Mouse (Mus musculus): ENCODE data around the gene Etfa. TPM values are rescaled to one million over a fixed set of nuclear protein-coding genes. Genes with fewer than 3 reads are reported as not detected.
A peak's percentile ranks its signal among the peaks of the same experiment; 100 is the strongest.

Gene Etfa
- total RNA-seq, 2 experiments from 2014 or later = 38.7 to 39.4 TPM

- DNase-seq = peak; percentile 69
- intact Hi-C loops (cut with DNase I) = loop anchor here (10.0 kb wide), 1 partner anchor 485 kb away; no protein-coding TSS in a partner anchor
These were observed 82.6 kb downstream of the Etfa start for GRCm38 (mm10) chr9:55429242-55429975.

- intact Hi-C loops (cut with DNase I) = loop anchor here (10.0 kb wide), 1 partner anchor 489 kb away; no protein-coding TSS in a partner anchor
- no peak for DNase-seq
These were observed 86.7 kb downstream of the Etfa start for GRCm38 (mm10) chr9:55425271-55425810.

GRCm38 (mm10) chr9:55423451-55424424 lies 88.3 kb downstream of the Etfa start:
- no peak for DNase-seq
- intact Hi-C loops (cut with DNase I) = loop anchor here (10.0 kb wide), 1 partner anchor 491 kb away; no protein-coding TSS in a partner anchor

DNA sequence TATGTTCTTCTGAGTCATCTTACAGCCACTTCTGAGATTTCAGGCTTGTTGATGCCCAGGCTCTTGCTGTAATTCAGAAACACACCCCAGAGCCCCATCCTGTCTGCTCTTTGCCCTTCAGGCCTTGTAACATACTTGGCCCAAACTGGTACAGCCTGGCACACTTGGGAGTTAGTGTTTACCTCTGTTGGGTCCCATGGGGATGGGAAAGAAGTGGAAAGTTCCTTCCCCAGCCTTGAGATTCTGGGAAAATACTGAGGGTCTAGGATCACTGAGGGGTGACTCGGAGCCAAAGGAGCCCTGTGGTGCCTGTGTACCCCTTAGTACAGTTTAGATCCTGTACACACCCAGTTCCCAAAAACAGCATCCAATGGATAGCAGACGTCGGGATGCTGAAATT lies 90.3 kb downstream of the Etfa start:
- intact Hi-C loops (cut with DNase I) = loop anchor here (10.0 kb wide), 1 partner anchor 493 kb away; no protein-coding TSS in a partner anchor
- DNase-seq = no peak

GRCm38 (mm10) chr9:55411154-55411553 lies 100.9 kb downstream of the Etfa start:
- no peak for DNase-seq
- intact Hi-C loops (cut with DNase I) = no loop called here

- DNase-seq = no peak
- intact Hi-C loops (cut with DNase I) = no loop called here
These were observed 101.6 kb downstream of the Etfa start for GRCm38 (mm10) chr9:55410430-55410829.

- no peak for DNase-seq
- intact Hi-C loops (cut with DNase I) = no loop called here
These were observed 102.2 kb downstream of the Etfa start for GRCm38 (mm10) chr9:55409833-55410232.

GRCm38 (mm10) chr9:55408851-55409250 lies 103.2 kb downstream of the Etfa start:
- no peak for DNase-seq
- intact Hi-C loops (cut with DNase I) = no loop called here

GRCm38 (mm10) chr9:55406773-55407172 lies 105.3 kb downstream of the Etfa start:
- intact Hi-C loops (cut with DNase I) = no loop called here

GRCm38 (mm10) chr9:55404976-55405702 lies 106.9 kb downstream of the Etfa start:
- DNase-seq = no peak
- intact Hi-C loops (cut with DNase I) = no loop called here

More at GRCm38 (mm10) chr9:55406773-55407172, 105.3 kb downstream of the Etfa start:
- DNase-seq = no peak

Other genes with a start within 250 kb of the Etfa start
- gene Nrg4, start 185.4 kb downstream of the Etfa start, total RNA-seq (2021) = under 1 TPM; 0.54 to 0.82 TPM
- gene Tmem266, start 185.3 kb downstream of the Etfa start, total RNA-seq (2021) = 10 to 100 TPM; 10.8 to 10.9 TPM
- gene Isl2, start 26.4 kb upstream of the Etfa start, total RNA-seq (2021) = not detected